Mouse (Mus musculus) layer of hippocampus, postnatal 36 days (tissue): ENCODE data around the gene Cnih3. TPM values are rescaled to one million over a fixed set of nuclear protein-coding genes. Genes with fewer than 3 reads are reported as not detected.
A peak's percentile ranks its signal among the peaks of the same experiment; 100 is the strongest.

Source experiments
- DNase-seq, 2 experiments: peaks; one replicate each; pipeline ENCODE4 v3.0.0; 2022
- total RNA-seq, 2 experiments: library from RNA; stranded (reverse); gene quantifications; 2 replicates each; pipeline ENCODE4 v1.2.3; 2021

The Cnih3 gene
- total RNA-seq, 2 experiments from 2014 or later: 53.4 to 66.8 TPM

DNA sequence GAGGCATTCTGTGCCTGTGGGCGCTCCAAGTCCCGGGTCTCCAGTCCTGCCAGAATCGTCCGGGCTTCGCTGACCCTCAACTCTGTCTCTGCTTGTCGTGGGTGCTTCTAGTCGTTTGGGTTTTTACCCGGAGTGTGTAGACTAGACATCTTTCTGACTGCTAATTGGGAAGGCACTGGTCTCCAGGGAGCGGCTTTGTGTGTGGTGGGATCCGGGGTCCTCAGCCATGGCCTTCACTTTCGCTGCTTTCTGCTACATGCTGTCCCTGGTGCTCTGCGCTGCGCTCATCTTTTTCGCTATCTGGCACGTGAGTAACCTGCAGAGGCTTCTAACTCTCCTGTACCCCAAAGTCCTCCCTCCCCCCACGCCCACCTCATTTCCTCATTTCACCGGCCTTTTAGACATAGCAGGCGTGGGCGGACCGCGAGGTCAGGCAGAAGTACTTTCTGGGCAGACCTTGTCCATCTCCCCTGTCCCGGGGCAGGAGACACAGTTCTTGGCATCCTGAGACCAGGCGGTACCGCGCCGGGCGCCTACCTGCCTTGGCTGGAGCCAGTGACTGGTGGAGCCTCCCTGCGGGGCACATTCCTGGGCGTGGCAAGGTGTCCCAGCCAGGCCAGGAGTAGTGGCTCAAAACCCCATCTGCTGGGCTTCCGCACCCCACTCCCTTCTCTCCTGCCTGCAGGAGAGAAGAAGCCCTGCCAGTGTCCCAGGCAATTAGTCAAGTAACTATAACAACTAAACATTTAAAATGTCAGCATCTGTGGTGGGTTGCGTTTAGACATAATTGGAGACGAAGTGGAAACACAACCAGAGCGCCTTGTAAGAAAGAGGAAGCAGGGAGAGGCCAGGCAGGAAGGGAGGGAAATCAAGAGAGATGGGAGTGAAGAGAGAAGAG, 1.0 kb downstream of the Cnih3 start:
- peak; percentile 13 to 15 for DNase-seq

DNA sequence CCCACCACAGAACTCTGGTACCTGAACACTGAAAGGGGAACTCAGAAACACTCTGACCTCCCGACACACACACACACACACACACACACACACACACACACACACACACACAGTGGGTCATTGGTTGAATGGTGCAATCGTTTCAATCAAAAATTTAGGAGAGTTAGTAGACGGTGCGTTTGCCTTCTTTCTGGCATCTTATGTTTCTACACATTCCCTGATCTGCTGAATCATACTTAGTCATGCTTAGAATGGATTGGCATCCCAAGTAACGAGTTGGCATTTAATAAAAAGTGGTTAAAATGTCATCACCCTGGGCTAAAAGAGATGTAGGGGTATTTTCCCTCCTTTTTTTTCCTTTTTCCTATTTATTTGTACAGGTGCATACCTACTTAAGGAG, 3.3 kb downstream of the Cnih3 start:
- DNase-seq: no peak

GRCm38 (mm10) chr1:181357870-181358269, 5.4 kb downstream of the Cnih3 start:
- no peak for DNase-seq

GRCm38 (mm10) chr1:181358526-181358925, 6.1 kb downstream of the Cnih3 start:
- no peak for DNase-seq

GRCm38 (mm10) chr1:181360732-181361131, 8.3 kb downstream of the Cnih3 start:
- DNase-seq: no peak

- no peak for DNase-seq
These were observed 11.6 kb downstream of the Cnih3 start for GRCm38 (mm10) chr1:181364025-181364424.

DNA sequence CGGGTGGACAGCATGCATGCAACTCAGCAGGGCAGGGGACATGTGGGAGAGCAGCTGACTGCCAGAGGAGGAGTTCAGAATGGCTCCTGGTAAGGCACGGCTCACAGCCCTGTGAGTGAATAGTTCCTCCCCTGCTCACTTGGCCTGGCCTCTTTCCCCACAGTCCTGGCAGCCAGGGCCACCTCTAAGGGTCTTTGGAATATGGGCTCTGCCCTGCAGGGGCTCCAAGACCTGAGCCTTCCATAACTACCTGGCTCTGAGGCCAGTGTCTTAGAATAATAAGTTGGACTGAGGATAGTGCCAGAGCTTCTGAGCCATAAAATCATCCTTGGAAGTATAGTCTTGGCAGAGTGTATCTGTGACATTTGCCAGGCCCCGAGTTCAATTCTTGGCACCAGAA, 12.9 kb downstream of the Cnih3 start:
- DNase-seq: no peak

DNA sequence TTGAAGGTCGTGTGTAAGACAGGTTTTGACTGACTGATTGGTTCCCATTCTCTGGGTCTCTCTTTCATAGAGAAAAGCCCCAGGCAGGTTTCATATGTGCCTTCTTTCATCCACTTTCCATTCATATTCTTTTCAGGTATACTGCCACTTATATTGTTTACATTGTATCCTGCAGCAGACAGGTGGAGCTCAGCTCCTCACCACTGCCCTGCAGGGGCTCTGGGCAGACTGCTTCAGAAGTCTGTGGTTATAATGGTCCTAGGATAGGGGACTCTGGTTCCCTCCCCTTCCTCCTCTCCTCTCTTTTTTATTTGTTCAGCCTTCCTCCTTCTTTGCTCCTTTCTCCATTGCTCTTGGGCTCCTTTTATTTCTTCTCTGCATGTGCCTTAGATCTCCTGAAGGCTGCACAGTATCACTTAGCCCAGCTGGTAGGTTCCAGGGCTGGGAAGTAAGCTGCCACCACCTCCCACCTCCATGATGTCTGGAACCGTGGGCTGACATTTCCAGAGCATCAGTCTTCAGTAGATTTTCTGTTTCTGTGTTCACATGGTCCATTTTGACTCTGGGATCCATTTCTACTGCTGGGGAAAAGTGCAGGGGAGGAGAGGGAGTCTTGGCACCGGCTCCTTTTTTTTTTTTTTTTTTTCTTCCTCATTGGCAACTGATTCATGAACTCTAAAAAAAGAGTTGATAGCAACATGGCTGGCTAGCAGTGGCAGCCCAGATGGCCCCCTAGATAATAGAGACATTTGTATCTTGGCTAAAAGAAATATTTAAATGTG, 16.6 kb downstream of the Cnih3 start:
- peak in 1 of 2 experiments; percentile 56 for DNase-seq

DNA sequence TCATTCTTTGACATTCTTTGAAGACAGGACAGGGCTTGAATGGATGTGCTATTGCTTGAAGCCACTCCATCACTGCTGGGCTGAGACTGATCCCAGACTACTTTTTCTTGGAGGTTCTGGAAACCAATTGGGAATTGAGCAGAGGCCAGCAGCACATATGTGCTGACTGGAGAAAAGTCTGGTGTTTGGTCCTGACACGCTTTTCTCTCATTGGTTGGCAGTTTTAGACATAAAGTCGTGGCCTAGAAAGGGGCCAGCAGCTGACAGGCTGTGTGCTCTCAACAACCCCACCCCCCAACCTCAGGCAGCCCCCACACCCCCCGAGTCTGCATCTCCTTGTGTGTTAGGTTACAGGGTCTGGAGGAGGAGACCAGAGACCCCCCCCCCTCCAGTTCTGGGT, 17.9 kb downstream of the Cnih3 start:
- peak in 1 of 2 experiments; percentile 50 for DNase-seq

- DNase-seq: no peak
These were observed 18.8 kb downstream of the Cnih3 start for GRCm38 (mm10) chr1:181371226-181371625.

- no peak for DNase-seq
These were observed 19.9 kb downstream of the Cnih3 start for GRCm38 (mm10) chr1:181372306-181372705.

GRCm38 (mm10) chr1:181374627-181375374, 22.4 kb downstream of the Cnih3 start:
- no peak for DNase-seq

GRCm38 (mm10) chr1:181376431-181376830, 24.0 kb downstream of the Cnih3 start:
- no peak for DNase-seq

DNA sequence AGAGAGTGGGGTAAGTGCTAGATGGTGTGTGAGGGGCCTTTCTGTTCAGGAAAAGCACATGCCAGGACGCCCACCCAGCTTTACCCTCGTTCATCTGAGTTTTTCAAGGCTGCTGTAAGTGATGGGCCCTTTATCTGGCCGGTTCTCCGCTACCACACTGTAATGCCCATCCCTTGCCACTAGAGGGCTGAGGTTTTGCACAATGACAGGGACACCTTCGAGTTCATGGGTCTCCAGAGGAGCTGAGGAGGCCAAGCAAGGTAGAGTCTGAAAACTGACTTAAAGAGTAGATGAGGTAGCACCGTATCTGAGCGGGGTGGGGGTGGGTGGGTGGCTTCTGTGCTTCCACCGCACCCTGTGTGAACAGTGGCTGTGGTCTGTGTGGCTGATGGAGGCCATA, 27.2 kb downstream of the Cnih3 start:
- DNase-seq: no peak

DNA sequence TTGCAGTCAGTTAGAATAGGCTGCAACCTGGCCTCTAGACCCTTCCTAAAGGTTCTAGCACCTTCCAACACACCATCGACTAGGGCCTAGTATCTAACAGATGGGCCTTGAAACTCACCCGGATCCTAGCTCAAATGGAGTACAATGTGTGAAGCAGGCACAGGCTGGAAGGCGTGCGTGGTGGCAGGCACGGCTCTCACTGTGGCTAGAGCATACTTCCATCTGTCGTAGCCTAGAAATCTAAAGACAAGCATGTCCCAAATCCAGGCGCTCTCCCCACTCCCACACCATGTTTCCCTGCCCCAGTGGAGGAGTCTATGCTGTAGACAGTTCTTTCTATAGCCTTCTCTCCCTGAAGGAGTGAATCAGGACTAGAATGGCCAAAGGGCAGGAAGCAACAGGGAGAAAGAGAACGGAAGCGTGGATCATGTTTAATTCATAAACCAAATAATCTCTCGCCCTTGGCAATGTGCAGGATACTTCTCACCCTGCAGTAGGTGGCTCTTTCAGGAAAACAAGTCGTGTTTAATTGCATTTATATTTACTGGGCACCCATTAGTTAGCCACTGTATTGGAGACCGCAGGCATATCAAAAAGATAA, 29.1 kb downstream of the Cnih3 start:
- peak; percentile 58 to 68 for DNase-seq

DNA sequence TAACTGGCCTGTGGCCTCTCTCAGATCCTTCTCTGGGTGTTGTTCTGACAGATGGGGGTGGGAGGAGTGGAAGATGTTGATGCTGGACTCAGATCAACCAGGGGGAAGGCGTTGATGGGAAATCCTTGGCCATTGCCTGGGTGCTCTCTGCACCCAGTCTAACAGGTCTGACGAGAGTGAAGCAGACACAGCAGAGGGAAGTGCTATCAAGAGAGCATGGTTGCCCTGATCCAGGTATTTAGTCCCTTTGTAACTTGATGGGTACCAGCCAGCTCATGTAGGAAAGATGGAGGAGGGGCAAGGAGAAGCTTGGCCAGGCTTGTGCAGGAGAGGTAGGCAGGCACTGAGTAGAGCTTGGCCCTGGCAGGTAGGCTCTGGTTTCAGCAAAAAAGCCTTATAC, 36.8 kb downstream of the Cnih3 start:
- no peak for DNase-seq

DNA sequence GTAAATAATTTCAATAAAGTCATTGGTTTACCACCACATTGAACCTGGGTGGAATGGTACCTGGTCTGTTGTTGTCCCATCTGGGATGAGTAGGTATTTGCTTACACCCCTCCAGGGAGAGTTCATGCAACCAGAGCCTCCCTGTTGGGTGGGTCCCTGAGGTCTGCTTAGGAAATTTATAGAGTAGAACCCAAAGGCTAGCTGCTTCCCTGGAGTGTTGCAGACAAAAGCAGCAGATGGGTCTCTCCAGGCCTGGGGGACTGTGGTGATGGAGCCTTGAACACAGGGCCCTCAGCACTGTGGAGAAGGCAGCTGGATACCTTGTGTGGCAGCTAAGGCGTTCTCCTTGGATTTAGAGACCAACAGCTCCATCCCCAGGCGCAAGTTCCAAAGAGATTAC, 40.1 kb downstream of the Cnih3 start:
- no peak for DNase-seq

DNA sequence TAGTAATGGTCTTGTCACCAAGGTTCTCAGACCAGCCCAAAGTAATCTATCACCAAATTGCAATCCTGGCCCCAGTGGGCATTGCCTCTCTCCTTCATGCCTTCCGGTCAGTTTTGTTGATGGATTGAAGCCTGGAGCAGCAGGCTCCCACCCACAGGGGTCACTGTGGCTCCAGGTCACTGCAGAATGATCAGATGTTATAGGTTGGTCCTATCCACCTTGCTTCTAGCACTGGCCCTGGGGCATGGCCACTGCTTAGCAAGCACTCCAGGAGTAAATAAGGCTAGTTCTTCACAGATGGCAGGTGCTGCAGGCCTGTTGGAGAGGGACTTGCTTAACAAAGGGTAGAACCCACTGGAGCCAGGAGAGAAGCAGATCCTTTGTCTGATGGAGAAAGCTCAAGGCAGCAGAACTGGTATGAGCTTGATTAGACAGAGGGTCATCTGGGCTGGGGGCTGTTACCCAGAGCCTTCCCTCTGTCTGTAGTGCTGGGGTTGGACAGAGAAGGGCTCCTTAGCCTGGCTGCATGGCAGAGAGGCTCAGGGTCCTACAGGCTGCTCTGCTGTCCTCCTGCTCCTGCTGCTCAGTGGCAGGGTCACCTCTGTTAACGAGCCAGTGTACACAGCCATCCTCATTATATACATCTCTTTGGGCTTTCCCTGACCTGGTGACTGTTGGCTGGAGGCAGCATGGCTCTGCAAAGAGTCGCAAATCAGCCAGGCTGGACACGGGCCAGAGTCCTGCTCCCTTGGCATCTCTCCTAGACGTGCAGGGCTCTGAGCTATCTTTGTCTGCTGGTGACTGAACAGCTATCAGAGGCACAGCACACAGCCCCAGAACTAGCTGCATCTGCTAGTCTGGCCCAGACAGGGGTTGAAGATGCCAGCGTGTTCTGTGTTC, 41.1 kb downstream of the Cnih3 start:
- peak; percentile 78 to 83 for DNase-seq

DNA sequence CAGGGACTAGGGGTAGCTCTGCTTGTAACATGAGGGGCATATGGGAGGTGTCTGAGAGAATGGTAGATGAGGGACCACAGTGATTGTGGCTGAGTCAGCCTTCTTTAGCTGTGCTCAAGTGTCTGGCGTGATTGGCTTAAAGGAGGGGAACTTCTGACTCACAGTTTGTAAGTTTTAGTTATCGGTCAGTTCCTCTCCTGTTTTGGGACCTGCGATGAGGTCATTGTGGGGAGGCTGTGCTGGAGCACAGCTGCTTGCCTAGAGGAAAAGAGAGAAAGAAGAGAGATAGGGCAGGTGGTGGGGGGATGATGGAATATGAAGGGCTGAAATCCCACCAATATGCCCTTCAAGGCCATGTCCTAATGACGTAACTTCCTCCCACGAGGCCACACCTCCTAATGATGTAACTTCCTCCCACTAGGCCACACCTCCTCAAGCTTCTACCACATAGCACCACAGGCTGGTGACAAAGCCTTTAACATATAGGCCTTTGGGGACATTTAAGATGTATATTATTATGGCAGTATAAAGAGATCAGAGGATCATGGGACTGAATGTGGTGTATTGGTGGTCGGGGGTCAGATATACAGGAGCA, 42.9 kb downstream of the Cnih3 start:
- DNase-seq: no peak

- no peak for DNase-seq
These were observed 46.8 kb downstream of the Cnih3 start for GRCm38 (mm10) chr1:181399179-181399578.

DNA sequence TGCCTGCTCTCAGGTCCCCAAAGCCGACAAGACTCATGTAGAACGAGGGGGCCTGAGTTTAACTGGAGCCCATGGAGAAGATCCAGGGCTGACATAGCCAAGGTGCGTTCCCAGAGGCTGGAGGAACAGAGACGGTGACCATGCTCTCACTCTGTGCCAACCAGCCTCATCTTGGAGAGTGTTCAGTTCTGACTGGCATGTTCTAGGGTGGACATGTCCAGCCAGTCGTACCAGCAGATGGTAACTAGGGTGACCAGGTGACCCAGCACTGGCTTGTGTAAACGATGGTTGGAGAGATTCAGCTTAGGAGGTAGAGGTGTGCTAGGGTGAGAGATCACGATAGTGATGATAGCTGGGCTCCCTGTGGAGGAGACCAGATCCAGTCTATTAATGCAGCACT, 50.6 kb downstream of the Cnih3 start:
- DNase-seq: no peak
